Mouse (Mus musculus): ENCODE measurements around the gene Smox.
"Not testable (repeated sequence)": the region's sequence is repeated elsewhere in the genome, so short reads cannot be mapped to it uniquely, and the experiment has no call there.

Smox gene

GRCm38 (mm10) chr2:131491196-131491595 lies at the start of gene Smox:
Gene Smox, plus strand, starts transcription at chr2:131491496.
- DNase-seq (ENCODE audit: low read depth, low spot score): no peak

- DNase-seq (ENCODE audit: low read depth, low spot score): no peak
These were observed 48.0 kb upstream of the Smox start for GRCm38 (mm10) chr2:131443084-131443890.

- no peak for DNase-seq (ENCODE audit: low read depth, low spot score)
These were observed 47.5 kb upstream of the Smox start for GRCm38 (mm10) chr2:131443891-131444190.

GRCm38 (mm10) chr2:131446416-131446982 lies 44.8 kb upstream of the Smox start:
- DNase-seq (ENCODE audit: low read depth, low spot score): no peak

GRCm38 (mm10) chr2:131447566-131448330 lies 43.5 kb upstream of the Smox start:
- no peak for DNase-seq (ENCODE audit: low read depth, low spot score)

GRCm38 (mm10) chr2:131448353-131448752 lies 42.9 kb upstream of the Smox start:
- no peak for DNase-seq (ENCODE audit: low read depth, low spot score)

- DNase-seq (ENCODE audit: low read depth, low spot score): no peak
These were observed 41.6 kb upstream of the Smox start for GRCm38 (mm10) chr2:131449720-131450119.

GRCm38 (mm10) chr2:131450491-131450890 lies 40.8 kb upstream of the Smox start:
- DNase-seq (ENCODE audit: low read depth, low spot score): no peak

- DNase-seq (ENCODE audit: low read depth, low spot score): no peak
These were observed 33.6 kb upstream of the Smox start for GRCm38 (mm10) chr2:131457728-131458127.

GRCm38 (mm10) chr2:131460946-131461682 lies 30.2 kb upstream of the Smox start:
- DNase-seq (ENCODE audit: low read depth, low spot score): no peak

GRCm38 (mm10) chr2:131462991-131463390 lies 28.3 kb upstream of the Smox start:
- no peak for DNase-seq (ENCODE audit: low read depth, low spot score)

- no peak for DNase-seq (ENCODE audit: low read depth, low spot score)
These were observed 27.1 kb upstream of the Smox start for GRCm38 (mm10) chr2:131464147-131464546.

GRCm38 (mm10) chr2:131466732-131467131 lies 24.6 kb upstream of the Smox start:
- DNase-seq (ENCODE audit: low read depth, low spot score): no peak

- no peak for DNase-seq (ENCODE audit: low read depth, low spot score)
These were observed 21.4 kb upstream of the Smox start for GRCm38 (mm10) chr2:131469916-131470315.

GRCm38 (mm10) chr2:131473749-131474148 lies 17.5 kb upstream of the Smox start:
- no peak for DNase-seq (ENCODE audit: low read depth, low spot score)

- not testable (repeated sequence) for DNase-seq (ENCODE audit: low read depth, low spot score)
These were observed 14.2 kb upstream of the Smox start for GRCm38 (mm10) chr2:131477105-131477504.

- DNase-seq (ENCODE audit: low read depth, low spot score): no peak
These were observed 13.4 kb upstream of the Smox start for GRCm38 (mm10) chr2:131477917-131478316.

GRCm38 (mm10) chr2:131478349-131478748 lies 12.9 kb upstream of the Smox start:
- DNase-seq (ENCODE audit: low read depth, low spot score): no peak

- DNase-seq (ENCODE audit: low read depth, low spot score): no peak
These were observed 12.4 kb upstream of the Smox start for GRCm38 (mm10) chr2:131478916-131479315.

- no peak for DNase-seq (ENCODE audit: low read depth, low spot score)
These were observed 9.6 kb upstream of the Smox start for GRCm38 (mm10) chr2:131481733-131482132.

- no peak for DNase-seq (ENCODE audit: low read depth, low spot score)
These were observed 8.8 kb upstream of the Smox start for GRCm38 (mm10) chr2:131482478-131482877.

GRCm38 (mm10) chr2:131483562-131483961 lies 7.7 kb upstream of the Smox start:
- no peak for DNase-seq (ENCODE audit: low read depth, low spot score)

All from retina, adult 2 months (tissue).